Mouse (Mus musculus): ENCODE measurements around the gene Nanp. TPM values are rescaled to one million over a fixed set of nuclear protein-coding genes. Genes with fewer than 3 reads are reported as not detected.

Gene Nanp
- polyA plus RNA-seq, 1 experiment from 2014 or later = 89.3 TPM

GRCm38 (mm10) chr2:150991050-150991449 is 48.1 kb downstream of the Nanp start:
- no peaks in the 10 kb centered on the region for H3K36me3 ChIP-seq (ENCODE audit: control insufficient read depth, insufficient read depth, low read length)
- H3K4me2 ChIP-seq = no peak overlapping the region
- ATAC-seq (replicated peaks; ENCODE audit: low FRiP score) = no peak
- H3K27me3 ChIP-seq (replicated peaks; ENCODE audit: control insufficient read depth, insufficient read depth, low read length) = no peaks in the 10 kb centered on the region
- no peak overlapping the region for H3K27ac ChIP-seq (ENCODE audit: low read depth, low read length)
- H3K4me3 ChIP-seq (ENCODE audit: low read depth, low read length) = no peak overlapping the region
- no peaks in the 10 kb centered on the region for H3K9me3 ChIP-seq (ENCODE audit: control insufficient read depth, low read length)
- WGBS = 80% methylated on average over 4 of the region's 4 CpGs
- no peak overlapping the region for H3K9ac ChIP-seq (ENCODE audit: low read depth, low read length)
- peaks cover 5% of the 10 kb centered on the region for H3K4me1 ChIP-seq (replicated peaks; ENCODE audit: control insufficient read depth, insufficient read depth, low read length)
- DNase-seq (ENCODE audit: low spot score) = peak; percentile 23

GRCm38 (mm10) chr2:150990506-150990905 is 48.7 kb downstream of the Nanp start:
- no peak overlapping the region for H3K9ac ChIP-seq (ENCODE audit: low read depth, low read length)
- WGBS = 86% methylated on average over 2 of the region's 2 CpGs

GRCm38 (mm10) chr2:150985359-150985758 is 53.8 kb downstream of the Nanp start:
- no peak for ATAC-seq (replicated peaks; ENCODE audit: low FRiP score)
- WGBS = 94% methylated on average over 2 of the region's 2 CpGs

More at GRCm38 (mm10) chr2:150990506-150990905, 48.7 kb downstream of the Nanp start:
- Histone ChIP-seq H3K27ac (ENCODE audit: low read depth, low read length) (no peak overlapping the region), H3K4me2 (no peak overlapping the region), H3K9me3 (ENCODE audit: control insufficient read depth, low read length) (no peaks in the 10 kb centered on the region), H3K36me3 (ENCODE audit: control insufficient read depth, insufficient read depth, low read length) (no peaks in the 10 kb centered on the region), H3K4me1 (replicated peaks; ENCODE audit: control insufficient read depth, insufficient read depth, low read length) (peaks cover 4% of the 10 kb centered on the region), H3K4me3 (ENCODE audit: low read depth, low read length) (no peak overlapping the region), H3K27me3 (replicated peaks; ENCODE audit: control insufficient read depth, insufficient read depth, low read length) (no peaks in the 10 kb centered on the region)
- ATAC-seq (replicated peaks; ENCODE audit: low FRiP score) (no peak), DNase-seq (ENCODE audit: low spot score) (no peak)

GRCm38 (mm10) chr2:150982051-150982450 is 57.1 kb downstream of the Nanp start:
- no peak for ATAC-seq (replicated peaks; ENCODE audit: low FRiP score)
- Histone ChIP-seq H3K27ac (ENCODE audit: low read depth, low read length) (no peak overlapping the region), H3K4me2 (no peak overlapping the region), H3K27me3 (replicated peaks; ENCODE audit: control insufficient read depth, insufficient read depth, low read length) (no peaks in the 10 kb centered on the region), H3K4me3 (ENCODE audit: low read depth, low read length) (no peak overlapping the region), H3K4me1 (replicated peaks; ENCODE audit: control insufficient read depth, insufficient read depth, low read length) (peaks cover 39% of the 10 kb centered on the region), H3K36me3 (ENCODE audit: control insufficient read depth, insufficient read depth, low read length) (no peaks in the 10 kb centered on the region), H3K9ac (ENCODE audit: low read depth, low read length) (no peak overlapping the region), H3K9me3 (ENCODE audit: control insufficient read depth, low read length) (no peaks in the 10 kb centered on the region)
- DNase-seq (ENCODE audit: low spot score) = no peak

More at GRCm38 (mm10) chr2:150985359-150985758, 53.8 kb downstream of the Nanp start:
- Histone ChIP-seq H3K4me3 (ENCODE audit: low read depth, low read length) (no peak overlapping the region), H3K27me3 (replicated peaks; ENCODE audit: control insufficient read depth, insufficient read depth, low read length) (no peaks in the 10 kb centered on the region), H3K4me2 (no peak overlapping the region), H3K27ac (ENCODE audit: low read depth, low read length) (no peak overlapping the region), H3K4me1 (replicated peaks; ENCODE audit: control insufficient read depth, insufficient read depth, low read length) (peaks cover 15% of the 10 kb centered on the region), H3K9ac (ENCODE audit: low read depth, low read length) (no peak overlapping the region), H3K9me3 (ENCODE audit: control insufficient read depth, low read length) (no peaks in the 10 kb centered on the region), H3K36me3 (ENCODE audit: control insufficient read depth, insufficient read depth, low read length) (no peaks in the 10 kb centered on the region)
- no peak for DNase-seq (ENCODE audit: low spot score)

- 39% methylated on average over 7 of the region's 7 CpGs for WGBS
- DNase-seq (ENCODE audit: low spot score) (peak; percentile 32), ATAC-seq (replicated peaks; ENCODE audit: low FRiP score) (peak; percentile 66)
- H3K4me2 ChIP-seq = no peak overlapping the region
- H3K4me3 ChIP-seq (ENCODE audit: low read depth, low read length) = no peak overlapping the region
- H3K9me3 ChIP-seq (ENCODE audit: control insufficient read depth, low read length) = no peaks in the 10 kb centered on the region
- no peak overlapping the region for H3K9ac ChIP-seq (ENCODE audit: low read depth, low read length)
- no peak overlapping the region for H3K27ac ChIP-seq (ENCODE audit: low read depth, low read length)
- H3K36me3 ChIP-seq (ENCODE audit: control insufficient read depth, insufficient read depth, low read length) = no peaks in the 10 kb centered on the region
- peaks cover 44% of the 10 kb centered on the region for H3K4me1 ChIP-seq (replicated peaks; ENCODE audit: control insufficient read depth, insufficient read depth, low read length)
- H3K27me3 ChIP-seq (replicated peaks; ENCODE audit: control insufficient read depth, insufficient read depth, low read length) = no peaks in the 10 kb centered on the region
Observed at GRCm38 (mm10) chr2:150981524-150981923, 57.7 kb downstream of the Nanp start.

GRCm38 (mm10) chr2:150979861-150980620 is 59.2 kb downstream of the Nanp start:
- 84% methylated on average over 14 of the region's 14 CpGs for WGBS
- no peak overlapping the region for H3K27ac ChIP-seq (ENCODE audit: low read depth, low read length)

More at GRCm38 (mm10) chr2:150979861-150980620, 59.2 kb downstream of the Nanp start:
- DNase-seq (ENCODE audit: low spot score) = peak; percentile 23
- Histone ChIP-seq H3K27me3 (replicated peaks; ENCODE audit: control insufficient read depth, insufficient read depth, low read length) (no peaks in the 10 kb centered on the region), H3K4me3 (ENCODE audit: low read depth, low read length) (no peak overlapping the region), H3K36me3 (ENCODE audit: control insufficient read depth, insufficient read depth, low read length) (peaks cover 4% of the 10 kb centered on the region; the same call in 1 of the 2 replicates), H3K4me1 (replicated peaks; ENCODE audit: control insufficient read depth, insufficient read depth, low read length) (peaks cover 49% of the 10 kb centered on the region), H3K9ac (ENCODE audit: low read depth, low read length) (no peak overlapping the region), H3K4me2 (no peak overlapping the region), H3K9me3 (ENCODE audit: control insufficient read depth, low read length) (no peaks in the 10 kb centered on the region)
- no peak for ATAC-seq (replicated peaks; ENCODE audit: low FRiP score)

Other genes with a start within 250 kb of the Nanp start
- 35.4 and 37.5 TPM in 2 replicates for gene Abhd12, start 134.7 kb downstream of the Nanp start, polyA plus RNA-seq (2014; fragmentation: Nextera tagmentation; extraction: Ambion mirVana)
- gene Gins1, start 134.0 kb downstream of the Nanp start, polyA plus RNA-seq (2014; fragmentation: Nextera tagmentation; extraction: Ambion mirVana) = 65.8 and 68.3 TPM in 2 replicates
- gene Ninl, start within 50 bp of the Nanp start, polyA plus RNA-seq (2014; fragmentation: Nextera tagmentation; extraction: Ambion mirVana) = 19.0 and 19.2 TPM in 2 replicates
- not detected in 2 replicates for gene Gm14151, start 53.0 kb upstream of the Nanp start, polyA plus RNA-seq (2014; fragmentation: Nextera tagmentation; extraction: Ambion mirVana)
- not detected in 2 replicates for gene Gm14147, start 58.8 kb upstream of the Nanp start, polyA plus RNA-seq (2014; fragmentation: Nextera tagmentation; extraction: Ambion mirVana)